Mouse (Mus musculus) forebrain, embryonic 12.5 days (tissue): Measurements from ENCODE around the gene Ncbp3. TPM values are rescaled to one million over a fixed set of nuclear protein-coding genes. Genes with fewer than 3 reads are reported as not detected.

ENCODE experiments used
- ATAC-seq: fragments of 200-750 bp; cut with Nextera tagmentation; 2 replicates; pipeline ENCODE4 v1.8.0; 2017; ENCODE audit warnings: moderate TSS enrichment; ENCODE audit not compliant: low FRiP score
- H3K27ac ChIP-seq: fragments of 300-500 bp; sonication (generic); 2 replicates; pipeline ENCODE4 v1.5.1; 2016; ENCODE audit warnings: mild to moderate bottlenecking
- H3K27me3 ChIP-seq: fragments of 300-500 bp; sonication (generic); 2 replicates; pipeline ENCODE4 v1.6.1; 2016; ENCODE audit warnings: mild to moderate bottlenecking
- H3K36me3 ChIP-seq: fragments of 300-500 bp; sonication (generic); replicated peaks from 2 replicates; pipeline ENCODE4 v1.6.1; 2016; ENCODE audit warnings: mild to moderate bottlenecking
- H3K4me1 ChIP-seq: fragments of 300-500 bp; sonication (generic); 2 replicates; pipeline ENCODE4 v1.6.1; 2016
- H3K4me2 ChIP-seq: fragments of 300-500 bp; sonication (generic); 2 replicates; pipeline ENCODE4 v1.6.1; 2016; ENCODE audit warnings: mild to moderate bottlenecking, moderate library complexity
- H3K4me3 ChIP-seq: fragments of 300-500 bp; sonication (generic); replicated peaks from 2 replicates; pipeline ENCODE4 v1.5.1; 2016; ENCODE audit warnings: mild to moderate bottlenecking
- H3K9ac ChIP-seq: fragments of 300-500 bp; sonication (generic); 2 replicates; pipeline ENCODE4 v1.6.1; 2016; ENCODE audit warnings: mild to moderate bottlenecking
- H3K9me3 ChIP-seq: fragments of 300-500 bp; sonication (generic); 2 replicates; pipeline ENCODE4 v1.6.1; 2016
- whole genome bisulfite sequencing: fragments of 180-500 bp; shearing (Covaris S2); methylation state at CpG from one replicate; pipeline ENCODE4 v1.1.7; 2016; 5-methylcytosine and 5-hydroxymethylcytosine counted together
- polyA plus RNA-seq: library from polyadenylated mRNA; unstranded; fragments of >200 nt; fragmentation: Nextera tagmentation; extraction: Ambion mirVana; gene quantifications from 2 replicates; pipeline ENCODE4 v1.2.1, GENCODE M21; 2016

Gene Ncbp3
- polyA plus RNA-seq, 1 experiment from 2014 or later = 13.6 TPM

DNA sequence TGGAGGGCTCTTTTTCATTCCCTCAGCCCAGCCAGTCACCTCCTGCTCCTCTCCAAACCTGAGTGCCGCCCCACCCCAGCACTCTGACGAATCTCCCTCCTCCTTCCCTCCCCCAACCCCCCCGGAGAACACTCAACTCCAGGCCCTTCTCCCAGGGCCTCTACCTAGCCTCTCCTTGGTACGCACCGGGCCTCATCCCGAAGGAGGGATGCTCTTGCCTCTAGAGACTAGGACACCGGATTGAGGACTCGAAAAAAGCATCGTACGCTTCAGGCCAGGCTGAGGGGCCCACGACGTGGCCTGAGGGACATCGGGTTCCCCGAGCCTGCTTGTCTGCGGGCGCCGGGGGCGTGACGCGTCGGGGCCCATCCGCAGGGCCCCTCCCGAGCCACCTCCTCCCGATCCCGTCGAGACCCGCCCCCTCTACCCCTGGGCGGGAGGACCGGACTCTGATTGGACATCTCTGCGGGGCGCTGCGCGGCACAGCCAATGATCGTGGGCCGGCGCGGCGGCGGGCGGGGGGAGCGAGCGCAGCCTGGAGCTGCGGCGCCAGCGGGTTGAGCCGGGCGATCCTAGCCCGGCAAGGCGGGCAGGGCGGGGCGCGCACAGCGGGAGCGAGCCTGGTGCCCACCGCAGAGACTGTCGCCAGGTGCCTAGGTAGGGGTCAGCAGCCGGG is 29.0 kb upstream of the Ncbp3 start, which contains the start of gene Camkk1:
Camkk1 (plus strand) TSS at position 538 of the 676 bp plus-strand sequence.
- under 1% methylated on average over 56 of the region's 57 CpGs for WGBS
- Histone ChIP-seq H3K27me3 (peaks cover 59% of the 10 kb centered on the region), H3K9me3 (no peaks in the 10 kb centered on the region), H3K4me3 (peak within 1 kb of the TSS; percentile 66), H3K27ac (0 out of 2 replicates have a peak within 1 kb of the TSS, but pooled peaks have one; percentile 13), H3K9ac (peak within 1 kb of the TSS; percentile 65), H3K36me3 (no peaks in the 10 kb centered on the region), H3K4me2 (peak within 1 kb of the TSS; percentile 99), H3K4me1 (peaks cover 18% of the 10 kb centered on the region)
- ATAC-seq = peak; percentile 96

DNA sequence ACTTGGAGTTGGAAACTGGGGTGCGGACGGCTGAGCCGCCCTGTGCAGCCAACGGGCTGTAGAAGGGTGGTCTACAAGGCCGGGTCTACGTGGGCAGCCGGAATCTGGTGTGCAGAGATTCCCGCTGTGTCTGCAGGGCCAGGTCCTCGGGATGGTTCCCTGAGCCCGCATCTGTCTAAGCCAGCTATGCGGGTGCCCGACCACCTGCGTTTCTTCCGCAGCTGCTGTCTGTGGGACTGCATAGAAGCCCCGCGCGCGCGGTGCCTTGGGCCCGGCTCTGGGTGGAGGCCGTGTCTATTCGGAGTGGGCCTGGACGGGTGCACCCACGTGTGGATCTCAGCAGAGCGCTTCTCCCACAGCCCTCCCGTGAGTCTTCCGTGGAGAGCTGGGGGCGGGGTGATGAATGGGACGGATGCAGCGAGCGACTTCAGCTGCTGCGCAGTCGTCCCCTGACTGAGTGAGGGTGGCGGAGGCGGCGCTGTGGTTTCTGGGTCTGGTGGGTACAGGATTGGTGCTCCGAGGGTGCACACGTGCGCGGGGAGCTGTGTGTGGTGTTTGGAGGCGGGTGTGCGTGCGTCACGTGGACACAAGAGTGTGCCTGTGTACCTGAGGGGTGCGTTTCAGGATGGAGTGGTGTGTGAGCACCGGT is 28.3 kb upstream of the Ncbp3 start:
- no peaks in the 10 kb centered on the region for H3K9me3 ChIP-seq
- no peaks in the 10 kb centered on the region for H3K36me3 ChIP-seq
- H3K27ac ChIP-seq = 0 out of 2 replicates have a peak overlapping the region, but pooled peaks have one; percentile 13
- peak overlapping the region; percentile 99 for H3K4me2 ChIP-seq
- peak; percentile 52 for ATAC-seq
- H3K9ac ChIP-seq = peak overlapping the region; percentile 65
- peaks cover 19% of the 10 kb centered on the region for H3K4me1 ChIP-seq
- WGBS = 1% methylated on average over 46 of the region's 46 CpGs
- peaks cover 59% of the 10 kb centered on the region for H3K27me3 ChIP-seq
- H3K4me3 ChIP-seq = peak overlapping the region; percentile 66

DNA sequence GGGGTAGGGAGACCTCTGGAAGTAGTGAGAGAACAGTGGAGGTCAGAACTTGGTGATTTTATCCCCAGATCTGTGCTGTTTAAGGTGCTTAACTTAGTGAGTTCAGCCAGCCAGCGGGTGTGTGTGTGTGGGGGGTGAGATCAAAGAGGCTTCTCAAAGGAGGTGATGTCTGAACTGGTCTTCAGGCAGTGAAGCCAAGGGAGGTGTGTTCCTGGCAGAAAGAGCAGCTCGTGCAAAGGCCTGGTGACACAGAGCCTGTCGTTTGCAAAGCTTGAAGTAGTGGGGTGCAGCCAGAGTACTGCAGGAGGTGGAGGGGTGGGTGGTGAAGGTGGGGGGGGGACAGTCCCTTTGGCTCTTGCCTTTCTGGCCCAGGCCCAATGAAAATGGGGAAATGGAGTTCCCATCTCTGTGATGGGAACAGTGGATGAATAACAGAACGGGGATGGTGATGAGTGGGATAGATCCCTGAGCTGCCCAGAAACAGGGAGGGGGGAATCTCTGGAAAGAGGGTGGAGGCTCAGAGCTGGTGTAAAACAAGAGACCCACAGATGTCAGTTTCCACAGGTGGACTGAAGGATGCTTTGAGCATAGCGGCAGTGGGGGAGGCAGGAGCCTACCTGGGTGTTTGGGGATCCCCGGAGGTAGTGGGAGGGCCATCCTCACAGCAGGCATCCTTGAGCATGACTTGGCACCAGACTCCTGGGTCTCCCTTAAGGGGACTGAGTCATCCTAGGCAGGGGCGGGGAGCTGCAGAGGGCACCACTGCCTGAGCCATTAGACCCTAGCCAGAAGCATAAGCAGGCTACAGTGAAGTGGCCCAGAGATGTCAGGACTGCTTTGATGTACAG is 26.4 kb upstream of the Ncbp3 start:
- Histone ChIP-seq H3K4me3 (no peak overlapping the region), H3K27me3 (peaks cover 51% of the 10 kb centered on the region), H3K4me2 (no peak overlapping the region), H3K36me3 (no peaks in the 10 kb centered on the region), H3K27ac (no peak overlapping the region), H3K4me1 (peaks cover 24% of the 10 kb centered on the region), H3K9ac (no peak overlapping the region), H3K9me3 (no peaks in the 10 kb centered on the region)
- ATAC-seq = no peak
- WGBS = 60% methylated on average over 7 of the region's 7 CpGs

DNA sequence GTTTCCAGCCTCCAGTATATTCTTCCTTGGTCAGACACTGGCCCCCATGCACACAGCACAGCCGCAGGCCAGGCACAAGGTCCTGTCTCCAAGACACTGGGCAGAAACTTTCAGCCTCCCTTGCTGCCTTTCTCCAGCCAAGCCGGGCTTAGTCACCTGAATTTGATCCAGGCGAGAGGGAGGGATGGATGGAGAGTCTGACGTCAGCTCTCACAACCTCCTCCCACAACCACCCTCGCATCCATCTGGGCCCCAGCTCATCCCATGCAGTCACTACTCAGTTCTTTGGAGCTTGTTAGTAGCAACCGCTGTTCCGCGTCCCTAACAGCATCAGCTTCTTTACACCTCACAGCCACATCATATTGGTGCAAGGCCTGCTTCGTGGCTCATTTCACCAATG is 24.5 kb upstream of the Ncbp3 start:
- Histone ChIP-seq H3K4me3 (no peak overlapping the region), H3K4me1 (peaks cover 24% of the 10 kb centered on the region), H3K9me3 (no peaks in the 10 kb centered on the region), H3K4me2 (no peak overlapping the region), H3K27me3 (peaks cover 34% of the 10 kb centered on the region), H3K9ac (no peak overlapping the region), H3K27ac (no peak overlapping the region), H3K36me3 (no peaks in the 10 kb centered on the region)
- 55% methylated on average over 9 of the region's 9 CpGs for WGBS
- ATAC-seq = no peak

DNA sequence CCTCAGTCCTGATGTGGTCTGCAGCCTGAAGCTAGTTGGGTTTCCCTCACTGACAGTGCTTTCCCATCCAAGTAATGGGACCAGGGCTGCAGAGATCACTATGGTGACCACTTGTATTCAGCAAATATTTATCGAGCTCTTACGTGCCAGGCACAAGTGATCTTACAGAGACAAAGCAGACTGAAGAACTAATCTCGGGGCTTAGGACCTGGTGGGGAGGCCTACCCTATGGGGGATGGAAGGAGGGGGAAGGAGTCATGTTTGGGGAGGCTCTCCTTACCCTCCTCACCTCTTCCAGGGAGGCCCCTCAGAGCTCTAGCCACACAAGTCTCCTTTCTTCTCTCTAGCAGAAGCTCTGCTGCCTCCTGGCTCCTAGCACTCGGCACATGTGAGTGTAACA is 23.8 kb upstream of the Ncbp3 start:
- Histone ChIP-seq H3K27ac (no peak overlapping the region), H3K4me3 (no peak overlapping the region), H3K4me1 (peaks cover 18% of the 10 kb centered on the region), H3K9ac (no peak overlapping the region), H3K36me3 (no peaks in the 10 kb centered on the region), H3K27me3 (peaks cover 32% of the 10 kb centered on the region), H3K9me3 (no peaks in the 10 kb centered on the region), H3K4me2 (no peak overlapping the region)
- WGBS = 45% methylated on average over 4 of the region's 4 CpGs
- no peak for ATAC-seq

DNA sequence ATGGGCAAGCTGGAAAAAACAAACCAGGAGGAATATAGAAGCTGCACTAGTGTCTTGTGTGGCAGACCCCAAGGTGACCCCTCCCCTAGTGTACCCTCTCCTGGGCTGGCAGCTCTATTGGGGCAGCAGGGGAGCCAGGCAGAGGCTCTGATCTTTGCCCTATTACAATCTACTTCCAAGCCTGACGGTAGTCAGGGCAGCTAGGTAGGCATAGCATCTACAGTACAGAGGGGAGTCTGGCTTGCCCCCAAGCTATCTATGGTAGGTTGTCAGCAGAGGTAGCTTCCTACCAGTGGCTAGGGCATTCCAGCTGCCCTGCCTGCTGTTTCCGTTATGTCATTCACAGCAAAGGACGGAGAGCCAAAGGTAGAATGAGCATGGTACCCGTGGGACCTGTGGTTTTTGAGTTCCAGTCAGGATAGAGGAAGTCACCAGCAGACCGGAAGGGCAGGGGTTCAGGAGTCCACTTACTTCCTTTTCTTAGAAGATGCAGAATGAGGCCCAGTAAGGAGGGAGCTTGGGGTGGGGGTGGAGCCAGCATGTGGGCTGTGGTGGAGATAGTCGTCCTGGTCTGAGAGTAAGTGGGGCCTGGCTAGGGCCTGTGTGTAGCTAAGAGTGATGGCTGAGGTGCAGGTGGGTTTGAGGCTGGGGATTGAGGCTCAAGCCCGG is 23.2 kb upstream of the Ncbp3 start:
- Histone ChIP-seq H3K9ac (no peak overlapping the region), H3K9me3 (no peaks in the 10 kb centered on the region), H3K27me3 (peaks cover 29% of the 10 kb centered on the region), H3K4me1 (peaks cover 15% of the 10 kb centered on the region), H3K4me2 (no peak overlapping the region), H3K36me3 (no peaks in the 10 kb centered on the region), H3K27ac (no peak overlapping the region), H3K4me3 (no peak overlapping the region)
- WGBS = 69% methylated on average over 7 of the region's 7 CpGs
- no peak for ATAC-seq

- Histone ChIP-seq H3K4me1 (peaks cover 20% of the 10 kb centered on the region), H3K27ac (no peak overlapping the region), H3K4me2 (no peak overlapping the region), H3K9ac (no peak overlapping the region), H3K36me3 (no peaks in the 10 kb centered on the region), H3K27me3 (peaks cover 3% of the 10 kb centered on the region; the same call in 1 of the 2 replicates), H3K4me3 (no peak overlapping the region), H3K9me3 (no peaks in the 10 kb centered on the region)
- 57% methylated on average over 8 of the region's 8 CpGs for WGBS
- ATAC-seq = no peak
Measured at GRCm38 (mm10) chr11:73026961-73027360, 20.6 kb upstream of the Ncbp3 start.

DNA sequence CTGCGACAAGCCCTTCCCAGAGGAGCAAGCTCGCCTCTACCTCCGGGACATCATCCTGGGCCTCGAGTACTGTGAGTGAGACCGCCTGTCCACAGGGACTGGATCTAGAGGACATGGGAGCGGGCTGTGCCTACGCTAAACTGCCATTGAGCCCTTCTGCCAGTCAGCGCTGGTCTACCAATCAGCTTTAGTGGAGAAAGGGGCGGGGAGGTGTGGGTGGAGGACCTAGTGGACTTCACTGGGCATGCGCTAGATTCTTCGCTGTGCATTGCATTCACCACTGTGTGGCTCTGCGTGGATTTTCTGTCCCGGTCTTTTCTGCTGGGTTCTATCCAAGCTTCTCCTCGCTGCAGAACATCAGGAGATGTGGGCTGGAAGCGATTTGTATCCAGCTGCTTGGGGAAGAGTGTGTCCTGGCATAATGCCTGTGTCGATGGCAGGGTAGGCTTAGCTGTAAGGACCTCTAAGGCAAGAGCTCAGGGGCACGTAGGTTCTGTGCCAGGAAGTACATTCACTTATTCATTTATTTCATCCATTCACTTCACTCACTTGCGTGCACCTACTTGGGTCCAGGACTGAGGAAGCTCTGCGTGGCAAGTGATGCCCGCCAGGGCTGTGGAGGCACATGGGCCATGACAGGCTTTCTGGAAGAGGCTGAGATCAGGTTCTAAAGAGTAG is 16.6 kb upstream of the Ncbp3 start:
- Histone ChIP-seq H3K9ac (peak overlapping the region; percentile 56), H3K4me1 (peaks cover 14% of the 10 kb centered on the region), H3K9me3 (no peaks in the 10 kb centered on the region), H3K27ac (peak overlapping the region; percentile 43), H3K27me3 (no peaks in the 10 kb centered on the region; the same call in 1 of the 2 replicates), H3K4me2 (peak overlapping the region; percentile 56), H3K36me3 (no peaks in the 10 kb centered on the region), H3K4me3 (peak overlapping the region; percentile 25)
- WGBS = 28% methylated on average over 20 of the region's 20 CpGs
- ATAC-seq = peak; percentile 95

GRCm38 (mm10) chr11:73031536-73031935 is 16.0 kb upstream of the Ncbp3 start:
- Histone ChIP-seq H3K4me1 (peaks cover 14% of the 10 kb centered on the region), H3K4me2 (peak overlapping the region; percentile 56), H3K9me3 (no peaks in the 10 kb centered on the region), H3K4me3 (no peak overlapping the region; the same call in 1 of the 2 replicates), H3K36me3 (no peaks in the 10 kb centered on the region), H3K9ac (peak overlapping the region; percentile 56), H3K27ac (peak overlapping the region; percentile 43), H3K27me3 (no peaks in the 10 kb centered on the region; the same call in 1 of the 2 replicates)
- 77% methylated on average over 5 of the region's 5 CpGs for WGBS
- peak; percentile 21; the same call in 1 of the 2 replicates for ATAC-seq

- H3K9ac ChIP-seq = no peak overlapping the region
Measured at GRCm38 (mm10) chr11:73036077-73036476, 11.5 kb upstream of the Ncbp3 start.

DNA sequence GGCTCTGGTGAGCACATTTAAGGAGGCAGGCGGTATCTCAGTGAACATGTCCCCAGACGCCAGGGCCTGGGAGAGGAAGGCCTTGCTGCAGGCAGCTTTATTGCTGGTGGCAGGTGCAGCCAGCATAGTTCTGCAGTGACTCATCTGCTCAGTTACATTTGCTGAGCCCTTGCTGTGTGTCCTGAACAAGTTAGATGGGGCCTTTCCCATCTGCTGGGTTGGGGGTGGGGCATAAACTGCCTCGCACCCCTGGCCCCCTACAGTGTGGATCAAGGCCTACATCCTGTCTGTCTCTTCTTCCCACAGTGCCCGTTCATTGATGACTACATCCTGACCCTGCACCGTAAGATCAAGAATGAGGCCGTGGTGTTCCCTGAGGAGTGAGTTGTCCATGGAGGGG is 10.7 kb upstream of the Ncbp3 start:
- WGBS = 74% methylated on average over 6 of the region's 6 CpGs
- Histone ChIP-seq H3K27me3 (no peaks in the 10 kb centered on the region; the same call in 1 of the 2 replicates), H3K36me3 (no peaks in the 10 kb centered on the region), H3K9ac (no peak overlapping the region), H3K4me2 (no peak overlapping the region), H3K27ac (no peak overlapping the region), H3K9me3 (no peaks in the 10 kb centered on the region), H3K4me3 (no peak overlapping the region), H3K4me1 (peaks cover under 1% of the 10 kb centered on the region; the same call in 1 of the 2 replicates)
- ATAC-seq = no peak

More at GRCm38 (mm10) chr11:73036077-73036476, 11.5 kb upstream of the Ncbp3 start:
- Histone ChIP-seq H3K9me3 (no peaks in the 10 kb centered on the region), H3K4me2 (no peak overlapping the region), H3K4me3 (no peak overlapping the region), H3K4me1 (peaks cover 9% of the 10 kb centered on the region), H3K36me3 (no peaks in the 10 kb centered on the region), H3K27ac (no peak overlapping the region), H3K27me3 (no peaks in the 10 kb centered on the region; the same call in 1 of the 2 replicates)
- WGBS = 89% methylated on average over 7 of the region's 7 CpGs
- no peak for ATAC-seq
